7 mouse cellular contexts compared by ENCODE assay signal in the genomic region with DNA sequence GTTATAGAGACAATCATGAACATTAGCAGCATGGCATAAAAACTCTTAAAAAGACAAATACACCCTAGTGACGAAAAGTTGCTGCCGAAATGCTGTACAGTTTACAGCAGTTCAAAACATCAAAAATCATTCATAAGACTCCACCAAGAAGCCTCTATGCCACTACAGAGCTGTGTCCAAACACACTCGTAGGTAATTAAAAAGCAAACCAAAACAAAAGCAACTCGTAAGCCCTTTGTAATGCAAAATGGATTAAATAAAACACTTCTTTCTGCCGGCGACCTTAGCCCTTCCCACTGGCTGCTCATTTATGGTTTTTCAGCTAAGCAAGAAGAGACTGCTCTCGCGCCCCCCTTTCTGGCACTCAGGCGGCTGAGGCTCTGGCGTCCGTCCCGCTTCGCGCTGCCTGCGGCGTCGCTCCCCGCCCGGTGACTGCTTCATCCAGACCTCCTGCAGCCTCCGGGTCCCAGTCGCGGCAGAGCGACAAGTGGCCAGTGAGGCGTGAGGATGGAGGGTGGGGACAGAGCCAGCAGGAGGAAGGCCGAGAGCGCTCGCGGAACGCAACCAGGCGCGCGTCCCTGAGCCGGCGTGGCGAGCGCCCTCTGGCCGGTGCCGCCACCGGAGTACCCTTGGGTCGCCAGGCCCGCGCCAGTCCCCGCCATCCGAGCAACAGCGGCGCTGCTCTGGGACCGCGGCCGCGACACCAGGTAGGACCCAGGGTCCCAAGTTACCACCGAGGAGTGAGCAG. TPM values are rescaled to one million over a fixed set of nuclear protein-coding genes. Genes with fewer than 3 reads are reported as not detected.
DNase-seq lines count a peak whose midpoint lies in the region; ATAC-seq and TF ChIP-seq lines count a peak whose summit lies in the region.

Prkcq (plus strand) TSS at position 355 of the 748 bp plus-strand sequence.

- H3K9ac ChIP-seq in heart, adult 2 months (ENCODE audit: low read depth, low read length), result peak within 1 kb of the TSS; percentile 52
- H3K9ac ChIP-seq in limb, embryonic 13.5 days, result peak within 1 kb of the TSS; percentile 68
- H3K9ac ChIP-seq in midbrain, embryonic 15.5 days, result peak within 1 kb of the TSS; percentile 54

- DNase-seq in adrenal gland, postnatal 4 days (ENCODE audit: low spot score in 2 of 2), result peak; percentile 5 to 7
- peak; percentile 76 for DNase-seq in embryonic facial prominence, embryonic 10.5 days (ENCODE audit: low spot score)
- peak; percentile 74 to 78 for DNase-seq in heart, adult 2 months
- peak; percentile 80 for DNase-seq in kidney, adult 18-20 months
- DNase-seq in spleen, postnatal 14 days (ENCODE audit: low spot score in 2 of 2), result peak; percentile 14 to 33

- no peak for TF ChIP-seq POLR2A in heart, adult 2 months (IDR thresholded peaks at IDR 0.05; ENCODE audit: insufficient read depth, low read depth, low read length)

- H3K4me2 ChIP-seq in limb, embryonic 13.5 days (replicated peaks), result peak within 1 kb of the TSS; percentile 88
- H3K4me2 ChIP-seq in midbrain, embryonic 15.5 days, result peak within 1 kb of the TSS; percentile 99

- H3K4me3 ChIP-seq in embryonic facial prominence, embryonic 10.5 days, result peak within 1 kb of the TSS; percentile 68
- H3K4me3 ChIP-seq in heart, adult 2 months, result peak within 1 kb of the TSS; percentile 47
- H3K4me3 ChIP-seq in limb, embryonic 13.5 days, result peak within 1 kb of the TSS; percentile 63
- peak within 1 kb of the TSS; percentile 67 for H3K4me3 ChIP-seq in midbrain, embryonic 15.5 days

- peaks cover 17% of the 10 kb centered on the region for H3K4me1 ChIP-seq in embryonic facial prominence, embryonic 10.5 days
- H3K4me1 ChIP-seq in heart, adult 2 months (ENCODE audit: control insufficient read depth, insufficient read depth, low read length), result no peaks in the 10 kb centered on the region
- H3K4me1 ChIP-seq in limb, embryonic 13.5 days, result no peaks in the 10 kb centered on the region; the same call in 1 of the 2 replicates
- H3K4me1 ChIP-seq in midbrain, embryonic 15.5 days, result peaks cover 18% of the 10 kb centered on the region

- WGBS in embryonic facial prominence, embryonic 10.5 days, result 3% methylated on average over 51 of the region's 51 CpGs
- WGBS in heart, adult 2 months, result 3% methylated on average over 51 of the region's 51 CpGs
- WGBS in limb, embryonic 13.5 days, result 2% methylated on average over 51 of the region's 51 CpGs
- 1% methylated on average over 51 of the region's 51 CpGs for WGBS in midbrain, embryonic 15.5 days

- H3K79me2 ChIP-seq in heart, adult 2 months (replicated peaks; ENCODE audit: control insufficient read depth, insufficient read depth, low read length), result no peaks in the 10 kb centered on the region

- H3K36me3 ChIP-seq in embryonic facial prominence, embryonic 10.5 days (replicated peaks), result no peaks in the 10 kb centered on the region
- no peaks in the 10 kb centered on the region for H3K36me3 ChIP-seq in heart, adult 2 months (ENCODE audit: control insufficient read depth, insufficient read depth, low read length)
- H3K36me3 ChIP-seq in limb, embryonic 13.5 days, result no peaks in the 10 kb centered on the region
- H3K36me3 ChIP-seq in midbrain, embryonic 15.5 days (replicated peaks), result no peaks in the 10 kb centered on the region

- peak; percentile 49 for TF ChIP-seq CTCF in heart, adult 2 months (IDR thresholded peaks at IDR 0.05)

- H3K27ac ChIP-seq in embryonic facial prominence, embryonic 10.5 days (replicated peaks), result peak within 1 kb of the TSS; percentile 74
- H3K27ac ChIP-seq in heart, adult 2 months, result peak within 1 kb of the TSS; percentile 51
- no peak within 1 kb of the TSS for H3K27ac ChIP-seq in limb, embryonic 13.5 days
- no peak within 1 kb of the TSS for H3K27ac ChIP-seq in midbrain, embryonic 15.5 days

- peaks cover 51% of the 10 kb centered on the region for H3K27me3 ChIP-seq in embryonic facial prominence, embryonic 10.5 days (replicated peaks; ENCODE audit: low read depth, poor library complexity, severe bottlenecking)
- no peaks in the 10 kb centered on the region for H3K27me3 ChIP-seq in heart, adult 2 months (ENCODE audit: control insufficient read depth, insufficient read depth, low read length)
- H3K27me3 ChIP-seq in limb, embryonic 13.5 days, result peaks cover 28% of the 10 kb centered on the region
- peaks cover 8% of the 10 kb centered on the region for H3K27me3 ChIP-seq in midbrain, embryonic 15.5 days (replicated peaks)

- ATAC-seq in limb, embryonic 13.5 days (ENCODE audit: low FRiP score, low read depth), result peak; percentile 78
- peak; percentile 89 for ATAC-seq in midbrain, embryonic 15.5 days (replicated peaks)

- intact Hi-C loops in heart, adult 2 months (cut with DNase I), result loop anchor here (5.0 kb wide), 1 partner anchor 80 kb away; no protein-coding TSS in a partner anchor

- TF ChIP-seq EP300 in heart, adult 2 months (IDR thresholded peaks at IDR 0.05; ENCODE audit: insufficient read depth, low read depth, low read length), result no peak

- H3K9me3 ChIP-seq in embryonic facial prominence, embryonic 10.5 days, result no peaks in the 10 kb centered on the region
- no peaks in the 10 kb centered on the region for H3K9me3 ChIP-seq in limb, embryonic 13.5 days
- H3K9me3 ChIP-seq in midbrain, embryonic 15.5 days, result no peaks in the 10 kb centered on the region

RNA-seq across cellular contexts. Expression of gene Prkcq, which starts in this region (rescaled TPM):
- total RNA-seq in adrenal gland, postnatal 4 days (2021), result 1 to 10 TPM; 3.2 to 3.4 TPM
- polyA plus RNA-seq in embryonic facial prominence, embryonic 10.5 days (2016; fragmentation: Nextera tagmentation; extraction: Ambion mirVana), result 1.6 and 1.9 TPM in 2 replicates
- 1 to 10 TPM; 2.6 to 3.3 TPM for total RNA-seq in heart, adult 2 months (2021)
- 1.1 and 1.5 TPM in 2 replicates for polyA plus RNA-seq in heart, adult 2 months (2012; rRNA removed)
- polyA plus RNA-seq in limb, embryonic 13.5 days (2015; fragmentation: Nextera tagmentation; extraction: Ambion mirVana), result 2.1 and 2.6 TPM in 2 replicates
- 5.6 and 6.9 TPM in 2 replicates for polyA plus RNA-seq in midbrain, embryonic 15.5 days (2015; fragmentation: Nextera tagmentation; extraction: Ambion mirVana)

Comparison
In these comparisons a context has a peak if more than half of its experiments do, and no peak if none do; other contexts are left out.
1. DNase-seq: peak in every context shown above with its lines; median percentile 80 in kidney, adult 18-20 months; 76 in embryonic facial prominence, embryonic 10.5 days; 76 in heart, adult 2 months; 24 in spleen, postnatal 14 days; 6 in adrenal gland, postnatal 4 days.
2. H3K27ac ChIP-seq: peak in embryonic facial prominence, embryonic 10.5 days (single experiment) and heart, adult 2 months (single experiment); none in limb, embryonic 13.5 days (single experiment) and midbrain, embryonic 15.5 days (single experiment).
3. Peak in every context shown above with its lines, with median percentiles within 50 percentile points of each other: H3K4me3 ChIP-seq and H3K9ac ChIP-seq.